Mouse (Mus musculus) liver, embryonic 15.5 days (tissue): ENCODE measurements around the gene Pdgfc. TPM values are rescaled to one million over a fixed set of nuclear protein-coding genes. Genes with fewer than 3 reads are reported as not detected.

Experiments
- ATAC-seq: fragments of 200-750 bp; cut with Nextera tagmentation; 2 replicates; pipeline ENCODE4 v1.8.0; 2017; ENCODE audit warnings: moderate number of reproducible peaks, mild to moderate bottlenecking, moderate library complexity; ENCODE audit not compliant: insufficient read depth
- H3K27ac ChIP-seq: fragments of 300-500 bp; sonication (generic); replicated peaks from 2 replicates; pipeline ENCODE4 v1.5.1; 2015; ENCODE audit warnings: mild to moderate bottlenecking, inconsistent platforms
- H3K27me3 ChIP-seq: fragments of 300-500 bp; sonication (generic); 2 replicates; pipeline ENCODE4 v1.6.1; 2015; ENCODE audit warnings: mild to moderate bottlenecking, inconsistent platforms
- H3K36me3 ChIP-seq: fragments of 300-500 bp; sonication (generic); replicated peaks from 2 replicates; pipeline ENCODE4 v1.6.1; 2015; ENCODE audit warnings: moderate library complexity, mild to moderate bottlenecking, inconsistent platforms
- H3K4me1 ChIP-seq: fragments of 300-500 bp; sonication (generic); replicated peaks from 2 replicates; pipeline ENCODE4 v1.6.1; 2015; ENCODE audit warnings: inconsistent platforms
- H3K4me2 ChIP-seq: fragments of 300-500 bp; sonication (generic); 2 replicates; pipeline ENCODE4 v1.6.1; 2015; ENCODE audit warnings: moderate library complexity, mild to moderate bottlenecking, inconsistent platforms
- H3K4me3 ChIP-seq: fragments of 300-500 bp; sonication (generic); replicated peaks from 2 replicates; pipeline ENCODE4 v1.5.1; 2015; ENCODE audit warnings: mild to moderate bottlenecking, inconsistent platforms
- H3K9ac ChIP-seq: fragments of 300-500 bp; sonication (generic); 2 replicates; pipeline ENCODE4 v1.6.1; 2015; ENCODE audit warnings: moderate library complexity, mild to moderate bottlenecking, inconsistent platforms
- H3K9me3 ChIP-seq: fragments of 300-500 bp; sonication (generic); replicated peaks from 2 replicates; pipeline ENCODE4 v1.6.1; 2016; ENCODE audit warnings: inconsistent platforms
- WGBS: fragments of 180-500 bp; shearing (Covaris S2); methylation state at CpG from one replicate; pipeline ENCODE4 v1.1.7; 2015; ENCODE audit warnings: mixed read lengths; ENCODE audit not compliant: insufficient replicate concordance; 5-methylcytosine and 5-hydroxymethylcytosine counted together
- polyA plus RNA-seq: library from polyadenylated mRNA; unstranded; fragments of >200 nt; fragmentation: Nextera tagmentation; extraction: Ambion mirVana; gene quantifications from 2 replicates; pipeline ENCODE4 v1.2.1, GENCODE M21; 2015

Pdgfc gene
- polyA plus RNA-seq, 1 experiment from 2014 or later = 0.51 TPM

DNA sequence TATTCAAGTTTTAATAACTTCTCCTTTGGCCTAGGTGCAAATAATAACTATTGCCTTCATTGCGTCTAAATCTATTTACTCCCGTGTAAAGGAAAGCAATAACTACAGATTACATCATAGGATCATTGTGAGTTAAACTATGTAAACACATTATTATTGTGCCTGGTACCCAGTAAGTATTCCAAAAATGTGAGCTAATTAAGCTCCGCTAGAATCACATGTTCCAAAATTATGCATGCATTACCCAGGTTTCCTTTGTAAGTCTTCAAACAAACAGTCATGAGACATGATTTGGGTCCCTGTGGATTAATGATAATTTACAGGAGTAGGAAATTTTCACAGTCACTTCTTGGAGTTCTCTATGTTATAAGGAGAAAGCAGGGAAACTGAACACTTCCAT lies 174.9 kb downstream of the Pdgfc start:
- Histone ChIP-seq H3K36me3 (no peaks in the 10 kb centered on the region), H3K4me3 (no peak overlapping the region), H3K4me2 (no peak overlapping the region), H3K4me1 (no peaks in the 10 kb centered on the region), H3K9me3 (no peaks in the 10 kb centered on the region), H3K27ac (no peak overlapping the region), H3K9ac (no peak overlapping the region), H3K27me3 (no peaks in the 10 kb centered on the region)
- no peak for ATAC-seq
- WGBS = 69% methylated on average over 3 of the region's 3 CpGs

DNA sequence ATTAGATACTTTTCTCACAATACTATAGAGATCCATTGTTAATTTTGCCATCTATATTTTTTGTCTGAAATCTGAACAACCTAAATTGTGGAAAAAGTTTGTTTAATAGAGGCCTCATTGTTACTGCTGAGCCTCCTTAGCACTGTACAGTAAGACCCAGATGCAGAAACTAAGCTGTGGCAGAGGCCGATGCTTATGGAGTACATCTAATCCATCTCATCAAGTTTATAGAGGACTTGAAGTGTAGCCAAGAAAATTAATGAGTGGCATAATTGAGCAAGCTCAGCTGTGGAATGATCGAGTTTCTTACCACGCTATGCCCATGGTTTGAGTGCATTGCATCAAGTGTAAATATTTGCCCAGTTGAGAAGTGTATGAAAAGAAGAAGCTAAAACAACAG lies 175.4 kb downstream of the Pdgfc start:
- Histone ChIP-seq H3K4me1 (no peaks in the 10 kb centered on the region), H3K9ac (no peak overlapping the region), H3K9me3 (no peaks in the 10 kb centered on the region), H3K27me3 (no peaks in the 10 kb centered on the region), H3K36me3 (no peaks in the 10 kb centered on the region), H3K27ac (no peak overlapping the region), H3K4me3 (no peak overlapping the region), H3K4me2 (no peak overlapping the region)
- WGBS = 64% methylated on average over 3 of the region's 3 CpGs
- ATAC-seq = no peak

DNA sequence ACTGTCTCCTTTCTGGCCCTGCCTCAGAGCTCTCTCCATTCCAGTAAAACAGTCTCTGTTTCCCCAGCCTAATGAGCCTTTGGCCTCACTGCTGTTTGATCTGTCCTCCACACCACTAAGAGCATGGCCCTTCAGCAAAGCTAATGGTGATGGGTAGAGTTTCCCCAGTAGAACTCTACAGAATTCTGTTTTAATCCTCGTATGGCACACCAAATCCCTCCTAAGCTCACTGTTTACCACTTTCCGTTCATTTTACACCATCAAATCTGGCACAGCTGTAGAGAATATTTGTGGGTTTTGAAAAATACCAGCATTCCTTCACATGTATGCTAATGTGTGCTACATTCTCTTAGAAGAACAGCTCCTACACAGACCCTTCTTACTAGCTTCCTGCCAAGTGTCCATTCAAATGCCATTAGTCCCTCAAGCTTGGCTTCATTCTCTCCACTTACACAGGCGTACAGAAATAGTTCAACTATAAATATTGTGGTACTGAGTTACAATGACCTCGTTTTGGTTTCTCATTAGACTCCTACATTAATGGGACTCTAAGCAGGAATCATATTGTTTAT lies 179.4 kb downstream of the Pdgfc start:
- Histone ChIP-seq H3K4me3 (no peak overlapping the region), H3K9ac (no peak overlapping the region), H3K9me3 (no peaks in the 10 kb centered on the region), H3K27ac (no peak overlapping the region), H3K27me3 (no peaks in the 10 kb centered on the region), H3K4me2 (no peak overlapping the region), H3K36me3 (no peaks in the 10 kb centered on the region), H3K4me1 (no peaks in the 10 kb centered on the region)
- WGBS = 45% methylated on average over 4 of the region's 4 CpGs
- no peak for ATAC-seq

DNA sequence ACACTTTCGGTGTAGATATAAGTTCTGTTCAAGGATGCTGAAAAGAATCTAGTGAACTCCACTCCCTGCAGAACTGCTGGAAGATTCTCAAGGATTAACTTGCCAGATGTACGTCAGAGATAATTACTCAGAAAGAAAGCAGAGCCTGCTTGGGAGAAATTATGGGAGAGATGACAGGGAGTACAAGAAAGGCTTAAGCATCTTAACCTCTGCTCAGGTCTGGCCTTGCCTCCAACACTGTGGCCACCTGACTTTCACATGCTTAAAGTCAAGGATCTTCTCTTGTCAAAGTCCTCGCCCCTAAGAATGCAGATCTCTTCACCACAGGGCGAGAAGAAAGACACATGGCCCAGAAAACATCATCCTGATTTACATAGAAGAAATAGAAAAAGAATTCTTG lies 185.5 kb downstream of the Pdgfc start:
- H3K9ac ChIP-seq = no peak overlapping the region
- ATAC-seq = no peak
- H3K36me3 ChIP-seq = no peaks in the 10 kb centered on the region
- no peaks in the 10 kb centered on the region for H3K4me1 ChIP-seq
- H3K9me3 ChIP-seq = no peaks in the 10 kb centered on the region
- H3K4me3 ChIP-seq = no peak overlapping the region
- no peak overlapping the region for H3K27ac ChIP-seq
- no peaks in the 10 kb centered on the region for H3K27me3 ChIP-seq
- H3K4me2 ChIP-seq = no peak overlapping the region
- WGBS = 43% methylated on average over 4 of the region's 4 CpGs

DNA sequence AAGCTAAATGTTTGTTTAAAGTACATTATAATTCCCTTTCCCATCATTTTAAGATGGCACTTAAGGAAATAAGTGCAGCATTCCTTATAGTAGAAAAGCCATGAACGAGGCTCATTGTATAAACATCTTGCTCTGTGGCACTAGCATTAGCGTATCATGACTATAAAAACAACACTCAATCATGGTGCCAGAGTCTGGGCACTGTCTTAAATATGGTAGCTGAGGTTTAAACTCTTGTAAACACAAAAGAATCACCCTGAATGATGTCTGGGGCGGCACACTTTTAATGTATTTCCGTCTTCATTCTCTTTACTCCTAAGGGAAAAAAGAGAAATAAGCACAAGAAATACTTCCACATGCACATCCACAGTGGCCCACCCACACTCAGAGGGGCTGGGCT lies 192.1 kb downstream of the Pdgfc start:
- Histone ChIP-seq H3K4me2 (no peak overlapping the region), H3K4me1 (no peaks in the 10 kb centered on the region), H3K27me3 (no peaks in the 10 kb centered on the region), H3K4me3 (no peak overlapping the region), H3K36me3 (no peaks in the 10 kb centered on the region), H3K27ac (no peak overlapping the region), H3K9me3 (no peaks in the 10 kb centered on the region), H3K9ac (no peak overlapping the region)
- WGBS = 63% methylated on average over 4 of the region's 4 CpGs
- ATAC-seq = no peak

DNA sequence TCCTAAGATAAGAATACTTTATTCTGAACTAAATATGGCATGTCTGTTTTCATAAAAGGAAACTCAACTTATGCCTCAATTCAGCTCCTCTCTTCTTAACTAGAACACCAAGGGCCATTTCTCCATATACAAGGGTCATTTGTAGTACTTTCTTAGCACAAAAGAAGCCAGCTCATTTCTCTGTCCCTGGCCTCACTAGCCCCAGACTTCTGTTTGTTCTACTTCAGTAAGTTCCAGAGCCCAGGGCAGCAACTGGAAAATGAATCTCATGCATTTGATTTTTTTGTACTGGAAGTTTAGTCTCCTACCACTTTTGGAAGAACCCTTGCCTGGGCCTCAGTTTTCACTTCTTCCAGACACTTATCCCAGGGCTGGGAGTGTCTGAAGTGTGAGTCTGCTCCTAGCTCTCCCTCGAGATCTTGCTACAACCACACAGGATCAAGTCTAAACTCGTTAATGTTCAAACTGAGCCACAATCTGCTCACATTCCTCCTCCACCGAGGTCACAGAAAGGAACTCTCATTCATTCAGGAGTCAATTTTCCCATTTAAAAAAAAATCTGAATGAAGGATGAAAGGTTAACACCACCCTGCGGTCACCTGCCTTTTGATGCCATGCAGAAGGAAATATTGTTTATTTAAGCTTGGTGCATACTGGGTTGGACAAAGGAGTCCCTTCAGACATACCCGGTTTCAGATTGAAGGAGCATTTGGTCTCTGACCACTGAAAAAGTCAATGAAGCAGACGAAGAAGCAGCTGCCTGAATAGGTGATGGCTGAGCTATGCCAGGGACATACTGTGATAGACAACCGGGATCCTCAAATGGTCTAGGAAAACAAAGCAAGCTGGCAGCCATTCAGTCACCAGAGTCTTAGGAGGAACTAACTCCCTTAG lies 206.7 kb downstream of the Pdgfc start:
- H3K9me3 ChIP-seq = no peaks in the 10 kb centered on the region
- no peak overlapping the region for H3K4me3 ChIP-seq
- H3K4me1 ChIP-seq = no peaks in the 10 kb centered on the region
- no peak overlapping the region for H3K4me2 ChIP-seq
- ATAC-seq = no peak
- H3K27ac ChIP-seq = no peak overlapping the region
- H3K9ac ChIP-seq = no peak overlapping the region
- WGBS = 44% methylated on average over 7 of the region's 7 CpGs
- H3K27me3 ChIP-seq = no peaks in the 10 kb centered on the region
- no peaks in the 10 kb centered on the region for H3K36me3 ChIP-seq

DNA sequence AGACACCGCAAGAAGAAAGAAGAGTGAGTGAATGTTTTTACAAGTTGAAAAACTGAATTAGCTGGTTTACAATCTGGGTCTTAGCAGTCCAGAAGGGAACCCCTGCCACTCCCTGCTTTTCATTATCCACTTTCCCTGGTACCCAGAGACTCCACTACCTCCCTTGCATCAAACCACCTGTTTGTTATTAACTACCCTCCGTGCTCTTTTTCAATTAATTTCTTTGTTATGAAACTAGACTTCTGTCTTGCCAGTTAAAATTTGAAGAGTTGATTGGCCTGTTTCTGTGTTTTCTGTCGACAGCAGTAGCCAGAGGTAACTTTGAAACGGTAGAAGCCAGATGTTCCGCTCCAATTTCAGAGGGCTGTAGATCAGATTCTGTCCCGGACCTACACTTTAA lies 207.4 kb downstream of the Pdgfc start:
- no peaks in the 10 kb centered on the region for H3K27me3 ChIP-seq
- no peaks in the 10 kb centered on the region for H3K4me1 ChIP-seq
- no peaks in the 10 kb centered on the region for H3K9me3 ChIP-seq
- no peaks in the 10 kb centered on the region for H3K36me3 ChIP-seq
- H3K9ac ChIP-seq = no peak overlapping the region
- no peak overlapping the region for H3K4me3 ChIP-seq
- WGBS = 66% methylated on average over 6 of the region's 6 CpGs
- no peak overlapping the region for H3K27ac ChIP-seq
- ATAC-seq = no peak
- H3K4me2 ChIP-seq = no peak overlapping the region

DNA sequence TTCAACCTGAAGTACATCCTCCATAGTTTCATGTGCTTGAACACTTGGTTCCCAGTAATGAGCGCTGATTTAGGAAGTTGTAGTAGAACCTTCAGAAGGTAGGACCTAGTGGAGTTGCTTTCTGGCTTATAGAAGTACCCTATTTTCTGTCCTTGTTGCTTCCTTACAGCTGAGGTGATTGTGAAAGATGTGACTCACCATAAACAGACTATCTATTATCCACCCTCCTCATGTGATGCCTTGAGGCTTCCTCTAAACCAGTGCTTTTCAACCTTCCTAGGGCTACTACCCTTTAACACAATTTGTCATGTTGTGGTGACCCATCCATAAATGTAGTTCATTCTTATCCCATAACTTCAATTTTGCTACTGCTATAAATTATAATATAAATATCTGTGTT lies 226.6 kb downstream of the Pdgfc start:
- Histone ChIP-seq H3K9ac (no peak overlapping the region), H3K27ac (no peak overlapping the region), H3K4me2 (no peak overlapping the region), H3K9me3 (no peaks in the 10 kb centered on the region), H3K4me3 (no peak overlapping the region), H3K27me3 (no peaks in the 10 kb centered on the region), H3K36me3 (no peaks in the 10 kb centered on the region), H3K4me1 (no peaks in the 10 kb centered on the region)
- no peak for ATAC-seq
- 60% methylated on average over 1 of the region's 1 CpGs for WGBS

Other genes starting within 250 kb of the Pdgfc start
- 0.09 and 0.20 TPM in 2 replicates for gene Gria2, start 233.6 kb upstream of the Pdgfc start, polyA plus RNA-seq
- 0.09 and 0.13 TPM in 2 replicates for gene Glrb, start 122.8 kb upstream of the Pdgfc start, polyA plus RNA-seq